Mouse (Mus musculus) neural tube, embryonic 13.5 days (tissue): ENCODE measurements at regions not wholly inside any gene's neighbourhood (a gene's known extent, or its start where the extent isn't known, plus 50 kb on each side); places are given as distances from the start of the nearest gene placed in this dataset.
"Not testable (repeated sequence)": the region's sequence is repeated elsewhere in the genome, so short reads cannot be mapped to it uniquely, and the experiment has no call there.

Experiments
- ATAC-seq: fragments of 200-750 bp; cut with Nextera tagmentation; 2 replicates; pipeline ENCODE4 v1.8.0; 2017; ENCODE audit warnings: low read depth, mild to moderate bottlenecking, moderate TSS enrichment, moderate library complexity
- H3K27ac ChIP-seq: fragments of 300-500 bp; sonication (generic); replicated peaks from 2 replicates; pipeline ENCODE4 v1.5.1; 2015; ENCODE audit warnings: moderate library complexity, mild to moderate bottlenecking, inconsistent platforms
- H3K27me3 ChIP-seq: fragments of 300-500 bp; sonication (generic); 2 replicates; pipeline ENCODE4 v1.6.1; 2015; ENCODE audit warnings: mild to moderate bottlenecking, inconsistent platforms
- H3K36me3 ChIP-seq: fragments of 300-500 bp; sonication (generic); 2 replicates; pipeline ENCODE4 v1.6.1; 2015; ENCODE audit warnings: mild to moderate bottlenecking, inconsistent platforms
- H3K4me1 ChIP-seq: fragments of 300-500 bp; sonication (generic); replicated peaks from 2 replicates; pipeline ENCODE4 v1.6.1; 2015; ENCODE audit warnings: inconsistent platforms
- H3K4me2 ChIP-seq: fragments of 300-500 bp; sonication (generic); 2 replicates; pipeline ENCODE4 v1.6.1; 2015; ENCODE audit warnings: inconsistent platforms, mild to moderate bottlenecking, moderate library complexity
- H3K4me3 ChIP-seq: fragments of 300-500 bp; sonication (generic); 2 replicates; pipeline ENCODE4 v1.5.1; 2015; ENCODE audit warnings: mild to moderate bottlenecking, inconsistent platforms
- H3K9ac ChIP-seq: fragments of 300-500 bp; sonication (generic); 2 replicates; pipeline ENCODE4 v1.6.1; 2015; ENCODE audit warnings: moderate library complexity, mild to moderate bottlenecking, inconsistent platforms
- H3K9me3 ChIP-seq: fragments of 300-500 bp; sonication (generic); 2 replicates; pipeline ENCODE4 v1.6.1; 2016; ENCODE audit warnings: inconsistent platforms
- WGBS: fragments of 180-500 bp; shearing (Covaris S2); methylation state at CpG from one replicate; pipeline ENCODE4 v1.1.7; 2015; 5-methylcytosine and 5-hydroxymethylcytosine counted together

GRCm38 (mm10) chr6:144910392-144910791 lies 128.6 kb upstream of the Sox5 start:
- H3K27me3 ChIP-seq: no peaks in the 10 kb centered on the region
- H3K9ac ChIP-seq: no peak overlapping the region
- H3K4me3 ChIP-seq: no peak overlapping the region
- H3K27ac ChIP-seq: no peak overlapping the region
- no peak overlapping the region for H3K4me2 ChIP-seq
- no peak for ATAC-seq
- H3K4me1 ChIP-seq: no peaks in the 10 kb centered on the region
- H3K9me3 ChIP-seq: no peaks in the 10 kb centered on the region
- WGBS: 82% methylated on average over 6 of the region's 6 CpGs
- H3K36me3 ChIP-seq: no peaks in the 10 kb centered on the region

- Histone ChIP-seq H3K4me1 (no peaks in the 10 kb centered on the region), H3K27ac (no peak overlapping the region), H3K4me2 (no peak overlapping the region), H3K9me3 (no peaks in the 10 kb centered on the region), H3K36me3 (no peaks in the 10 kb centered on the region), H3K9ac (no peak overlapping the region), H3K27me3 (no peaks in the 10 kb centered on the region), H3K4me3 (no peak overlapping the region)
- ATAC-seq: no peak
- 91% methylated on average over 11 of the region's 11 CpGs for WGBS
Measured at GRCm38 (mm10) chr6:144908646-144909045, 126.9 kb upstream of the Sox5 start.

GRCm38 (mm10) chr6:144903156-144903555 lies 121.4 kb upstream of the Sox5 start:
- no peaks in the 10 kb centered on the region for H3K9me3 ChIP-seq
- ATAC-seq: no peak
- H3K36me3 ChIP-seq: no peaks in the 10 kb centered on the region
- no peaks in the 10 kb centered on the region for H3K27me3 ChIP-seq
- H3K27ac ChIP-seq: no peak overlapping the region
- no peak overlapping the region for H3K4me3 ChIP-seq
- 44% methylated on average over 10 of the region's 10 CpGs for WGBS
- H3K9ac ChIP-seq: no peak overlapping the region
- H3K4me2 ChIP-seq: no peak overlapping the region
- H3K4me1 ChIP-seq: peaks cover 13% of the 10 kb centered on the region

GRCm38 (mm10) chr6:144902267-144902995 lies 120.7 kb upstream of the Sox5 start:
- Histone ChIP-seq H3K9me3 (no peaks in the 10 kb centered on the region), H3K4me3 (no peak overlapping the region), H3K9ac (no peak overlapping the region), H3K36me3 (no peaks in the 10 kb centered on the region), H3K27ac (no peak overlapping the region), H3K4me2 (no peak overlapping the region), H3K27me3 (no peaks in the 10 kb centered on the region), H3K4me1 (peaks cover 13% of the 10 kb centered on the region)
- ATAC-seq: peak; percentile 50; the same call in 1 of the 2 replicates
- 64% methylated on average over 20 of the region's 20 CpGs for WGBS

- ATAC-seq: no peak
- no peaks in the 10 kb centered on the region for H3K27me3 ChIP-seq
- no peak overlapping the region for H3K9ac ChIP-seq
- no peaks in the 10 kb centered on the region for H3K36me3 ChIP-seq
- H3K4me3 ChIP-seq: no peak overlapping the region
- H3K4me2 ChIP-seq: no peak overlapping the region
- no peaks in the 10 kb centered on the region for H3K9me3 ChIP-seq
- H3K27ac ChIP-seq: no peak overlapping the region
- peaks cover 13% of the 10 kb centered on the region for H3K4me1 ChIP-seq
- 68% methylated on average over 9 of the region's 9 CpGs for WGBS
Measured at GRCm38 (mm10) chr6:144901825-144902224, 120.0 kb upstream of the Sox5 start.

GRCm38 (mm10) chr6:144900858-144901257 lies 119.1 kb upstream of the Sox5 start:
- 91% methylated on average over 7 of the region's 7 CpGs for WGBS
- H3K27me3 ChIP-seq, H3K36me3 ChIP-seq, H3K27ac ChIP-seq, H3K9ac ChIP-seq, ATAC-seq, H3K4me2 ChIP-seq, H3K9me3 ChIP-seq, H3K4me3 ChIP-seq: not testable (repeated sequence)
- H3K4me1 ChIP-seq: peaks cover 13% of the 10 kb centered on the region

GRCm38 (mm10) chr6:144897526-144897925 lies 115.7 kb upstream of the Sox5 start:
- no peaks in the 10 kb centered on the region for H3K36me3 ChIP-seq
- H3K27ac ChIP-seq: no peak overlapping the region
- H3K9me3 ChIP-seq: no peaks in the 10 kb centered on the region
- H3K9ac ChIP-seq: no peak overlapping the region
- H3K4me3 ChIP-seq: no peak overlapping the region
- H3K4me2 ChIP-seq: no peak overlapping the region
- H3K4me1 ChIP-seq: peaks cover 4% of the 10 kb centered on the region
- H3K27me3 ChIP-seq: no peaks in the 10 kb centered on the region
- no peak for ATAC-seq
- 74% methylated on average over 3 of the region's 3 CpGs for WGBS

- Histone ChIP-seq H3K4me3 (no peak overlapping the region), H3K27ac (no peak overlapping the region), H3K27me3 (no peaks in the 10 kb centered on the region), H3K4me2 (no peak overlapping the region), H3K36me3 (no peaks in the 10 kb centered on the region), H3K4me1 (no peaks in the 10 kb centered on the region), H3K9me3 (no peaks in the 10 kb centered on the region), H3K9ac (no peak overlapping the region)
- 67% methylated on average over 2 of the region's 2 CpGs for WGBS
- no peak for ATAC-seq
Measured at GRCm38 (mm10) chr6:144890914-144891313, 109.1 kb upstream of the Sox5 start.

GRCm38 (mm10) chr6:144890166-144890565 lies 108.4 kb upstream of the Sox5 start:
- no peaks in the 10 kb centered on the region for H3K9me3 ChIP-seq
- H3K27me3 ChIP-seq: no peaks in the 10 kb centered on the region
- H3K4me1 ChIP-seq: no peaks in the 10 kb centered on the region
- H3K4me2 ChIP-seq: no peak overlapping the region
- 53% methylated on average over 8 of the region's 8 CpGs for WGBS
- H3K9ac ChIP-seq: no peak overlapping the region
- no peak for ATAC-seq
- H3K27ac ChIP-seq: no peak overlapping the region
- H3K36me3 ChIP-seq: no peaks in the 10 kb centered on the region
- no peak overlapping the region for H3K4me3 ChIP-seq

- Histone ChIP-seq H3K27me3 (no peaks in the 10 kb centered on the region), H3K9ac (no peak overlapping the region), H3K36me3 (no peaks in the 10 kb centered on the region), H3K4me2 (no peak overlapping the region), H3K4me3 (no peak overlapping the region), H3K4me1 (no peaks in the 10 kb centered on the region), H3K27ac (no peak overlapping the region), H3K9me3 (no peaks in the 10 kb centered on the region)
- 64% methylated on average over 4 of the region's 4 CpGs for WGBS
- no peak for ATAC-seq
Measured at GRCm38 (mm10) chr6:144883117-144883516, 101.3 kb upstream of the Sox5 start.

- Histone ChIP-seq H3K9me3 (no peaks in the 10 kb centered on the region), H3K36me3 (no peaks in the 10 kb centered on the region), H3K27me3 (no peaks in the 10 kb centered on the region), H3K4me3 (no peak overlapping the region), H3K4me2 (no peak overlapping the region), H3K4me1 (no peaks in the 10 kb centered on the region), H3K27ac (no peak overlapping the region), H3K9ac (no peak overlapping the region)
- WGBS: 70% methylated on average over 10 of the region's 10 CpGs
- ATAC-seq: no peak
Measured at GRCm38 (mm10) chr6:144880098-144880497, 98.3 kb upstream of the Sox5 start.

GRCm38 (mm10) chr6:144876758-144877157 lies 95.0 kb upstream of the Sox5 start:
- H3K27me3 ChIP-seq: no peaks in the 10 kb centered on the region
- no peak overlapping the region for H3K4me3 ChIP-seq
- no peak overlapping the region for H3K4me2 ChIP-seq
- H3K27ac ChIP-seq: no peak overlapping the region
- H3K9me3 ChIP-seq: no peaks in the 10 kb centered on the region
- no peaks in the 10 kb centered on the region for H3K36me3 ChIP-seq
- WGBS: 78% methylated on average over 12 of the region's 12 CpGs
- H3K4me1 ChIP-seq: no peaks in the 10 kb centered on the region
- H3K9ac ChIP-seq: no peak overlapping the region
- no peak for ATAC-seq

GRCm38 (mm10) chr6:144875862-144876261 lies 94.1 kb upstream of the Sox5 start:
- H3K4me1 ChIP-seq: no peaks in the 10 kb centered on the region
- no peak for ATAC-seq
- H3K27ac ChIP-seq: no peak overlapping the region
- no peaks in the 10 kb centered on the region for H3K36me3 ChIP-seq
- WGBS: 60% methylated on average over 9 of the region's 9 CpGs
- no peak overlapping the region for H3K9ac ChIP-seq
- H3K9me3 ChIP-seq: no peaks in the 10 kb centered on the region
- no peaks in the 10 kb centered on the region for H3K27me3 ChIP-seq
- H3K4me3 ChIP-seq: no peak overlapping the region
- H3K4me2 ChIP-seq: no peak overlapping the region
